Mouse (Mus musculus) hindbrain, embryonic 11.5 days (tissue): ENCODE measurements around the gene Ifitm1. TPM values are rescaled to one million over a fixed set of nuclear protein-coding genes. Genes with fewer than 3 reads are reported as not detected.

Experiments
- ATAC-seq: fragments of 200-750 bp; cut with Nextera tagmentation; 2 replicates; pipeline ENCODE4 v1.8.0; 2017; ENCODE audit warnings: mild to moderate bottlenecking, moderate TSS enrichment, moderate library complexity; ENCODE audit not compliant: low FRiP score
- DNase-seq: peaks from one replicate; pipeline ENCODE4 v3.0.0-alpha.2; 2015; ENCODE audit warnings: low spot score
- H3K27ac ChIP-seq: fragments of 300-500 bp; sonication (generic); 2 replicates; pipeline ENCODE4 v1.5.1; 2014; ENCODE audit warnings: mild to moderate bottlenecking, low read depth, low read length
- H3K27me3 ChIP-seq: fragments of 300-500 bp; sonication (generic); 2 replicates; pipeline ENCODE4 v1.6.1; 2014; ENCODE audit warnings: mild to moderate bottlenecking, low read length, moderate library complexity, mixed read lengths; ENCODE audit not compliant: control insufficient read depth, insufficient read depth
- H3K36me3 ChIP-seq: fragments of 300-500 bp; sonication (generic); 2 replicates; pipeline ENCODE4 v1.6.1; 2014; ENCODE audit warnings: mild to moderate bottlenecking, low read length, moderate library complexity, mixed read lengths; ENCODE audit not compliant: control insufficient read depth, insufficient read depth
- H3K4me1 ChIP-seq: fragments of 300-500 bp; sonication (generic); replicated peaks from 2 replicates; pipeline ENCODE4 v1.6.1; 2014; ENCODE audit warnings: low read length, mixed read lengths; ENCODE audit not compliant: control insufficient read depth, insufficient read depth
- H3K4me2 ChIP-seq: fragments of 300-500 bp; sonication (generic); replicated peaks from 2 replicates; pipeline ENCODE4 v1.6.1; 2014; ENCODE audit warnings: mild to moderate bottlenecking, low read depth, low read length
- H3K4me3 ChIP-seq: fragments of 300-500 bp; sonication (generic); 2 replicates; pipeline ENCODE4 v1.5.1; 2014; ENCODE audit warnings: low read depth, low read length
- H3K9ac ChIP-seq: fragments of 300-500 bp; sonication (generic); 2 replicates; pipeline ENCODE4 v1.6.1; 2014; ENCODE audit warnings: low read depth, low read length
- H3K9me3 ChIP-seq: fragments of 300-500 bp; sonication (generic); 2 replicates; pipeline ENCODE4 v1.6.1; 2016; ENCODE audit warnings: low read length; ENCODE audit not compliant: control insufficient read depth
- WGBS: fragments of 180-500 bp; shearing (Covaris S2); extraction: QIAGEN DNeasy Blood & Tissue Kit; methylation state at CpG from one replicate; pipeline ENCODE4 v1.1.7; 2014; 5-methylcytosine and 5-hydroxymethylcytosine counted together
- polyA plus RNA-seq: library from polyadenylated mRNA; unstranded; fragments of >200 nt; fragmentation: Nextera tagmentation; extraction: Ambion mirVana; gene quantifications from 2 replicates; pipeline ENCODE4 v1.2.1, GENCODE M21; 2014

The Ifitm1 gene
- polyA plus RNA-seq, 1 experiment from 2014 or later = 7.8 TPM

DNA sequence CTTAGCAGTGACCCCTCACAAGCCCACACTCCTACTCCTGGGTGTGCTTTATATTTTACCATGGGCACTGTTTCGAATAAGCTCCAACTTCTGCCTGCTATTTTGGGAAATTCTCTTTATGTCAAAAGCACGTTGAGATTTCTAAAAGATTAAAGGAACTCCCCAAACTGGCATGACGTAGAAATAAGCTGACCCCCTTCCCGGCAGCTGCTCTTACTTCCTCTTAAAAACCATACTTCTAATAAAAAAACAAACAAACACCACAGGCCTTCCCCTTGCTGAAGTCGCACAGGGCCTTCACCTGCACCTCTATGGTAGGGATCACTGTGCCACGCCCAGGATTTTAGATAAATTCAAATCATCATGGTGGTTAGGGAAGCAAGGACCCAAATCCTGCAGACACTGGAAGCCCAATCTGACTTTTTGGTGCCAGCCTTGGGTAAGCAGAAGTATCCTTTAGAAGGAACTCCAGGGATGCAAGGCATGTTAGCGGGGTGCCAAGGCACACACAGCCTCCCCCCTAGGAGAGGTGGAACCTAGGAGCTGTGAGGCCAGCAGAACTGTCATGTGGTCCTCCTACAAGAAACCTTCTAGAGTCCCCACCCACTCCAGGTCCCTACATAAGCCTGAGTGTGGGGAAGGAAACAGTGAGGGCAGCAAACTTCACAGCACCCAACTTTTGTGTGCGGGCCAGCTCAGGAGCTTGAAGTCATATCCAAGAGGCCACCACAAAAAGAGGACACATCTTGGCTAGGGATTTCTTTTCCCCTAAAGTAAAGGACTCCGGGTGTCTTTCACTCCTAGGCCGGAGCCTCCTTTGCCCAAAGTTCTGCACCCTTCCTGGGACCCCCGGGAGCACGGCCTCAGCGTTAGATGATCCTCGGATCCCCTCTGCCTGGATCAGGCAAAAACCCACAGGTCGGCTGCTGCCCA lies 13.0 kb upstream of the Ifitm1 start:
- Histone ChIP-seq H3K4me3 (0 out of 2 replicates have a peak overlapping the region, but pooled peaks have one; percentile 34), H3K4me2 (peak overlapping the region; percentile 53), H3K27ac (no peak overlapping the region), H3K36me3 (no peaks in the 10 kb centered on the region), H3K4me1 (no peaks in the 10 kb centered on the region; the same call in 1 of the 2 replicates), H3K27me3 (no peaks in the 10 kb centered on the region), H3K9me3 (no peaks in the 10 kb centered on the region), H3K9ac (no peak overlapping the region)
- WGBS = 69% methylated on average over 15 of the region's 15 CpGs
- DNase-seq (no peak), ATAC-seq (no peak)

DNA sequence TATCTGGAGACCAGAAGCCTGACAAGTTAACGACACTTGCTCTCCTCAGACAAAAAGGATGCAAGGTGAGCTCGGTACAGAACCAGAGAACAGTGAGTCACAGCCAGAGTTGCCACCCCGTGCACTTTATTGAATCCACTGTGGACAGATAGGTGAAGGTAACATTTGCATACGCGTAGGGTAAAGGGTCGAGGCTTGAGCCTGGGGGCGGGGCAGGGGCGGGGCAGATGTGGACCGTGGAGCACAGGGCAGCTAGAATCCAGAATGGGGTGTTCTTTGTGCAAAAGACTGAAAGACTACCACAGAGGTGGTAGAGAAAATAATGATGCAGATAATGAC lies 12.3 kb upstream of the Ifitm1 start:
- no peak for ATAC-seq
- 17% methylated on average over 9 of the region's 9 CpGs for WGBS
- H3K4me2 ChIP-seq = peak overlapping the region; percentile 53
- no peaks in the 10 kb centered on the region; the same call in 1 of the 2 replicates for H3K4me1 ChIP-seq
- H3K36me3 ChIP-seq = no peaks in the 10 kb centered on the region
- no peak overlapping the region for H3K9ac ChIP-seq
- peak overlapping the region; percentile 34; the same call in 1 of the 2 replicates for H3K4me3 ChIP-seq
- no peak overlapping the region for H3K27ac ChIP-seq
- no peaks in the 10 kb centered on the region for H3K9me3 ChIP-seq
- H3K27me3 ChIP-seq = no peaks in the 10 kb centered on the region
- DNase-seq = no peak

DNA sequence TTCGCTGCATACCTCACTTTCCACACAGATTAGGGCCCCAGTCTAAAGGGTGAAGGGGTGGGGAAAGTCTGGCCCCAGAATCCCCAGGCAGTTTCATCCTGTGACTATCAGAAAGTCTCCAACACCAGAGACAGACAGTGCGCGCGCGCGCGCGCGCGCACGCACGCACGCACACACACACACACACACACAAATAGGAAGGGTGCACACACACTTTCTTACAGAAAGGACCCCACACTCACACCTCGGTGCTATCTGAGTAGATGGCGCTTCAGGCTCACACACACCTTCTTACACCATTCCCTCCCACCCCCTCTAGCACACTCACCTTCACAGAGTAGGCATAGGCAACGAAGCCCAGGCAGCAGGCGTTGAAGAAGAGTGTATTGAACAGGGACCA lies 11.7 kb upstream of the Ifitm1 start:
- no peaks in the 10 kb centered on the region for H3K27me3 ChIP-seq
- H3K9me3 ChIP-seq = no peaks in the 10 kb centered on the region
- peak overlapping the region; percentile 53 for H3K4me2 ChIP-seq
- ATAC-seq (0 out of 2 replicates have a peak, but pooled peaks have one; percentile 7), DNase-seq (peak; percentile 61)
- no peak overlapping the region for H3K27ac ChIP-seq
- H3K9ac ChIP-seq = peak overlapping the region; percentile 43
- WGBS = 13% methylated on average over 17 of the region's 17 CpGs
- peak overlapping the region; percentile 34 for H3K4me3 ChIP-seq
- H3K36me3 ChIP-seq = no peaks in the 10 kb centered on the region
- H3K4me1 ChIP-seq = no peaks in the 10 kb centered on the region; the same call in 1 of the 2 replicates

DNA sequence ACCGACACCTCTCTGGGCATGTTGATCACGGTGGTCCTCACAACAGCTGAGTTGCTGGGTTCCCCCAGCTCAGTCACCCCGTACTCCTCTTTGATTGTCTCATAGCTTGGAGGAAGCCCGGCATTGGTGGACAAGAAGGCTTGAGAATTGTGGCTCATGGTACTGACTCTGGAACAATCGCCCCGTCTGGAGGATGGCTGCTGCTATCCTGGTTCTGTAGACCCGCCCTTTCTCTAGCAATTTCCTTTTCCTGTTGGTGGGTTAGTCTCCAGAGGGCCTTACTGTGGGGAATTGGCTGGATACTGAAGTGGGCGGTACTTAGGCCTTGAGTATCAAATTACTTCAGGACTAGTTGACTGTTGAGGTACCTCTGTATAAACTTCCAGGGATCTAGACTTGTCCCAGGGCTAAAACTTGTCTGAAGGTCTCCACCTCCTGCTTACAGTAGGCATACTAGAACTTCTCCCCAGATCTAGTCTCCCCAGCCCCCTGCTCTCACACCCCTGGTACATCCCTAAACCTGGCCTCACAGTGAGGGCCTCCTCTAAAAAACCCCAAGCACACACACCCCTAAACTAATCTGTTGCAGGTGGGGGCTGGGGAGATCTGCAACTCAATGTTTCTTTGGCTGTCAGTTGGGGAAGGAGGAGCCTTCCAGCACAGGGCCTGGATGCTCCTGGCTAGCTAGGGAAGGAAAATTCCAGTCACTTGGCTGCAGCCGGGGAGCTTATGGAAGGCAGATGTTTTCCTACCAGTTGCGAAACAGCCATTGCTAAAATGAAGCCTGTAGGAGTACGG lies 11.1 kb upstream of the Ifitm1 start, which contains the start of the genes Gm45717 and Ifitm2:
Gene Gm45717 (minus strand): TSS at position 180 of the 798 bp plus-strand sequence.
Gene Ifitm2 (minus strand): TSS at position 230 of the 798 bp plus-strand sequence.
- Histone ChIP-seq H3K4me2 (peak within 1 kb of the TSS; percentile 53), H3K27me3 (no peaks in the 10 kb centered on the region), H3K36me3 (no peaks in the 10 kb centered on the region), H3K27ac (no peak within 1 kb of the TSS), H3K4me3 (peak within 1 kb of the TSS; percentile 34), H3K9ac (peak within 1 kb of the TSS; percentile 43), H3K4me1 (no peaks in the 10 kb centered on the region; the same call in 1 of the 2 replicates), H3K9me3 (no peaks in the 10 kb centered on the region)
- peak; percentile 53 for DNase-seq
- ATAC-seq = peak; percentile 43
- WGBS = 21% methylated on average over 11 of the region's 11 CpGs

DNA sequence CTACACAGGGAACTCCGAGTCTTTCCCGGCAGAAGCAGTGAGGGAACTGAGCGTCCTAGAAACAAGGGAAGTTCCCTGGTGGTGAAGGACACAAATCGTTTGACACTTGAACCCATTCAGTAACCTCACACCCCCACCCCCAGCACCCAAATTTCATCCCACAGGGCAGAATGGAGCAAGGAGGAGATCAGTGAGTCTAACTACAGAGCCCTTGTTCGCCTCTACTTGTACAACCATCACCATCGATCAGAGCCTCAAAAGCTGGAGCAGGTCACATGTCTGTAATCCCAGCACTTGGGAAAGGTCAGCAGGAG lies 10.5 kb upstream of the Ifitm1 start:
- no peak overlapping the region for H3K9ac ChIP-seq
- no peak overlapping the region for H3K4me3 ChIP-seq
- H3K27ac ChIP-seq = no peak overlapping the region
- 54% methylated on average over 6 of the region's 6 CpGs for WGBS
- no peaks in the 10 kb centered on the region for H3K9me3 ChIP-seq
- no peak overlapping the region for H3K4me2 ChIP-seq
- no peaks in the 10 kb centered on the region for H3K36me3 ChIP-seq
- ATAC-seq (no peak), DNase-seq (no peak)
- no peaks in the 10 kb centered on the region for H3K4me1 ChIP-seq
- H3K27me3 ChIP-seq = no peaks in the 10 kb centered on the region

DNA sequence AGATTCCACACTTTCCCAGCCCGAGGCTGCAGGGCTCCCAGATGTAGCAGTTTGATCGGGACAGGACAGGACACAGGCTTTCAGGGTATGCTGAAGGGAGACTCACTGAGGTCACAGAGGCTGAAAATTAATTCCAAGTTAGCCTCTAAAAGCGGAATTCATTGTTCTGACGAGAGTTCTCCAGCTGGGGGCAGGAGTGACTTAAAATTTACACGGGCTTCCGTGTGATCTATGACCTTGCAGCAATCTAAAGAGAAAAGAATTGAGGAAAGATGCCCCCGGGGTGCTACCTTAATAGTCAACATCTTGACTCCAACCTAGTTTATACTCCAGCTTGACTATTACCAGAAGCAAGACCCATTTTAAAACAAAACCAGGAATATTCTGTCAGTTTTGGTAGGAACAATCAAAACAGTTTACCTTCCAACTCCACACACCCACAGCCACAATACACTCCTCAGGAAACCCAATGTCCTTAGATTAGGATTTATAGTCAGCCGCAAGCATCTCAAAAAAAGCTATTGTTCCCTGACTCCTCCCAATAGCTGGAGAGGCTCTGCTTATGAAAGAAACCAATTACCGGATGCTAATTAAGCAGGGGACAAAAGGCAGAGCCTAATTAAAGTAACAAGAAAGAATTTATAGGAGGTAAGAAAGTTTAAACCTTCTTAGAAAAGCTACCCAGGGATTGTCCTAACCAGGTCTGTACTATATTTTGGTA lies 7.7 kb upstream of the Ifitm1 start:
- DNase-seq (peak; percentile 64), ATAC-seq (no peak)
- no peaks in the 10 kb centered on the region for H3K36me3 ChIP-seq
- no peaks in the 10 kb centered on the region for H3K9me3 ChIP-seq
- no peak overlapping the region for H3K9ac ChIP-seq
- H3K4me1 ChIP-seq = no peaks in the 10 kb centered on the region
- no peak overlapping the region for H3K27ac ChIP-seq
- WGBS = 7% methylated on average over 9 of the region's 9 CpGs
- H3K4me2 ChIP-seq = no peak overlapping the region
- H3K27me3 ChIP-seq = no peaks in the 10 kb centered on the region
- H3K4me3 ChIP-seq = no peak overlapping the region

DNA sequence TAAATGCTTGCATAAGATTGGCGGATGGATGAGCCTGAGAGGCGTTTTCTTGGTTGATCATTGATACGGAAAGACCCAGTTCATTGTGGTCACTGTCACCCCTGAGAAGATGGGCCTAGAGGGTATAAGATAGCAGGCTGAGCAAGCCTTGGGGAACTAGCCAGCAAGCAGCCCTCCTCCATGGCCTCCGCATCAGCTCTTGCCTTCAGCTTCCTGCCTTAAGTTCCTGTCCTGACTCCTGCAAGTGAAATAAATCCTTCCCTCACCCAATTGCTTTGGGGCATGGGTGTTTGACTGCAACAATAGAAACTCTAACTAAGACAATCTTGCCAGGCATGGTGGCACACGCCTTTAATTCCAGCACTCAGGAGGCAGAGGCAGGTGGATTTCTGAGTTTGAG lies 7.0 kb upstream of the Ifitm1 start:
- H3K27me3 ChIP-seq = no peaks in the 10 kb centered on the region
- no peaks in the 10 kb centered on the region for H3K4me1 ChIP-seq
- H3K27ac ChIP-seq = no peak overlapping the region
- 62% methylated on average over 5 of the region's 5 CpGs for WGBS
- H3K9me3 ChIP-seq = no peaks in the 10 kb centered on the region
- ATAC-seq (no peak), DNase-seq (no peak)
- H3K36me3 ChIP-seq = no peaks in the 10 kb centered on the region
- H3K9ac ChIP-seq = no peak overlapping the region
- no peak overlapping the region for H3K4me3 ChIP-seq
- no peak overlapping the region for H3K4me2 ChIP-seq

DNA sequence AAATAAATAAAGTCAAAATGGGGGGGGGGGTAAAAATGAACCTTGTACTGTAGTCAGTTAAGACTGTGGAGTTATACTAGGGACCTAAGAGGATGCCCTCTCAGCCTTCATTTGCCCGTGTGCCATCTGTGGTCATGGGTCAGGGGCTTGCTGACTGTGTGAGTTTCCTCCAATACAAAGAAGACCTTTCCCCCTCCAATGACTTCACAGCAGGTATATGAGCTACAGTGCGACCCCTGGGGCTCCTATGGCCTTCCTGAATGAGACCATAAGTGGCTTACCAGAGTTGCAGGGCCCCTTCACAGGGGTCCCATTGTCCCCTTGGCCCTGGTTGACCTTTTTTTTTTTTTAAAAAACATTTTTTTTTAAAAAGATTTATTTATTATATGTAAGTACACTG lies 5.6 kb upstream of the Ifitm1 start:
- H3K9ac ChIP-seq = no peak overlapping the region
- H3K27ac ChIP-seq = no peak overlapping the region
- no peak overlapping the region for H3K4me3 ChIP-seq
- no peaks in the 10 kb centered on the region for H3K27me3 ChIP-seq
- ATAC-seq = no peak
- DNase-seq = no peak
- H3K4me1 ChIP-seq = no peaks in the 10 kb centered on the region
- no peak overlapping the region for H3K4me2 ChIP-seq
- H3K36me3 ChIP-seq = no peaks in the 10 kb centered on the region
- no peaks in the 10 kb centered on the region for H3K9me3 ChIP-seq
- WGBS = 62% methylated on average over 2 of the region's 2 CpGs
